Mouse (Mus musculus) lung, postnatal 36 days (tissue): Measurements from ENCODE around the gene Hs6st1.

Source experiments
- DNase-seq: peaks from one replicate; pipeline ENCODE4 v3.0.0; 2022; ENCODE audit warnings: mixed read lengths

Hs6st1 gene

GRCm38 (mm10) chr1:36131154-36131553 is 63.0 kb downstream of the Hs6st1 start:
- no peak for DNase-seq

GRCm38 (mm10) chr1:36131766-36132165 is 63.6 kb downstream of the Hs6st1 start:
- DNase-seq, result no peak

GRCm38 (mm10) chr1:36132211-36132610 is 64.0 kb downstream of the Hs6st1 start:
- DNase-seq, result no peak

GRCm38 (mm10) chr1:36133041-36133440 is 64.8 kb downstream of the Hs6st1 start:
- peak; percentile 23 for DNase-seq

- peak; percentile 26 for DNase-seq
Measured at GRCm38 (mm10) chr1:36133647-36134046, 65.4 kb downstream of the Hs6st1 start.

GRCm38 (mm10) chr1:36134584-36134983 is 66.4 kb downstream of the Hs6st1 start:
- DNase-seq, result peak; percentile 89

- DNase-seq, result no peak
Measured at GRCm38 (mm10) chr1:36140311-36140710, 72.1 kb downstream of the Hs6st1 start.

GRCm38 (mm10) chr1:36145050-36145449 is 76.8 kb downstream of the Hs6st1 start:
- peak; percentile 67 for DNase-seq

- no peak for DNase-seq
Measured at GRCm38 (mm10) chr1:36148809-36149208, 80.6 kb downstream of the Hs6st1 start.

- peak; percentile 54 for DNase-seq
Measured at GRCm38 (mm10) chr1:36149411-36149810, 81.2 kb downstream of the Hs6st1 start.
